Mouse (Mus musculus): ENCODE measurements around the gene Gldc. TPM values are rescaled to one million over a fixed set of nuclear protein-coding genes. Genes with fewer than 3 reads are reported as not detected.

The Gldc gene
- total RNA-seq, 2 experiments from 2014 or later: 21.8 to 22.1 TPM

DNA sequence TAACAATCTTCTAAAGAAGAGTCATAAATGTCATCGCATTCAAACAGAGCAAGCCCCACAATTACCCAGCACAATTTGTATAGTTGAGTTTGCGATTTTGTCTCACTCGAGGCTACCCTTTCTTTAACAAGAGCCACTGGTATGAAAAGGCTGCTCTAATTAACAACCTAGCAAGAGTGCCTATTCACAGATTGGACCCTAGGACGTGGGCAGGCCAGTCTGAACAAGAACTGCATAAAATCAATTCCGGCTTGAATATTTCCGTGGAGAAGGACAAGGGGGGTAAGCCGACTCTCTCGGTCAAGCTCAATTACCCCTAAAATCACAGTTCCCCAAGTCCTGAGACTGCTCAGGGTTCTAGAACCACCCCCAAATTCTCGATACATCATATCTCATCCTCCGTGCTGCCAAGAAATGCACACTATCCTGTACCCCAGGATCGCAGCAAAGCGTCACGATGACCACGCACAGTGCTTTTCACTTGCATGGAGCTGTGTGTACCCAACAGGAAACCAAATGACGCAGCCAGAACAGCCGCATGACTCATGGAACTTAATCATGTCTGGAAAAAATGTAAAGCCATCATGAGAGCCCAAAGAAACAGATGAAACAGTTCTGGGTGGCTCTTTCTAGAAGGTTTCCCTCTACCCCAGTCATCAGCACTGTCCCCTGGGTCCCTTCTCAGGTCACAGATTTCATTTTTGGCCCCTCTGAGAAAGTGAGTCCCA, 62.1 kb downstream of the Gldc start:
- intact Hi-C loops (cut with DNase I): no loop called here
- DNase-seq (ENCODE audit: low spot score in 2 of 2): peak in 1 of 2 experiments; percentile 67

DNA sequence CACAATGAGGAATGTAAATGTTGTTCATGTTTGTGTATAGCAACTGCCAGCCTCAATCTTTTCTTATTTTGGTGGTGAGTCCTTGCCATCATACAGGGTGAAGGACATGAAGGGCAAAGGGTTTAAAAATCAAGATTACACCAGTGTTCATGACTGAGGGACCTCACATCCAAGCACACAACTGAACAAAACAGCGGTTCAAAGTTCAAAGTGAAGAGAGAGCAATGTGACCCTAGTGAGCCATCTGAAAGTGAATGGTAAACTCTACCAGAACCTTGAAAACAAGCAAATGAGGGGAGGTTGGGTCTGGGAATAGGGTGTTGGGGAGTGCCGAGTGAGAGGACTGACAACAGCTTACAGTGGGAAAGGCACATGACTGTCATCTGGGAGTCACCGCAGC, 63.8 kb downstream of the Gldc start:
- DNase-seq (ENCODE audit: low spot score in 2 of 2): no peak
- intact Hi-C loops (cut with DNase I): no loop called here

DNA sequence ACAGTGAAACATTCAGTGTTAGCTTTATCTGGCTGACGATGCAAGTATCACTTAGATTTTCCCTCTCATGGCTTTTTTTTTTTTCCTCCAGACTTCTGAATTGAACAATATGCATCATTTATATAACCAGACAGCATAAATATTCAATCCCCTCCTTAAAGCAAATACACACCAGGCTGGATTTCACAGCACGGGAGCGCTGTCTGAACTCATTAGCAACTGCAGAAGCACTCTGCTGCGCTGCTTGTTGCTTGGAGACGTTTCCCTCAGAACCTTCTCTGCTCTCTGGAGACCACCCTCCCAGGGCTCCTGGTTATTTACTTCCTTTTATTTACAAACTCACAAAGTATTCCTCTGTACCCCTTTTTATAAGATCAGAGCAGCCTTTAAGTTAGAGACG, 66.1 kb downstream of the Gldc start:
- intact Hi-C loops (cut with DNase I): no loop called here
- peak in 1 of 2 experiments; percentile 40 for DNase-seq (ENCODE audit: low spot score in 2 of 2)

- intact Hi-C loops (cut with DNase I): no loop called here
Observed at GRCm38 (mm10) chr19:30108616-30109015, 66.6 kb downstream of the Gldc start.

DNA sequence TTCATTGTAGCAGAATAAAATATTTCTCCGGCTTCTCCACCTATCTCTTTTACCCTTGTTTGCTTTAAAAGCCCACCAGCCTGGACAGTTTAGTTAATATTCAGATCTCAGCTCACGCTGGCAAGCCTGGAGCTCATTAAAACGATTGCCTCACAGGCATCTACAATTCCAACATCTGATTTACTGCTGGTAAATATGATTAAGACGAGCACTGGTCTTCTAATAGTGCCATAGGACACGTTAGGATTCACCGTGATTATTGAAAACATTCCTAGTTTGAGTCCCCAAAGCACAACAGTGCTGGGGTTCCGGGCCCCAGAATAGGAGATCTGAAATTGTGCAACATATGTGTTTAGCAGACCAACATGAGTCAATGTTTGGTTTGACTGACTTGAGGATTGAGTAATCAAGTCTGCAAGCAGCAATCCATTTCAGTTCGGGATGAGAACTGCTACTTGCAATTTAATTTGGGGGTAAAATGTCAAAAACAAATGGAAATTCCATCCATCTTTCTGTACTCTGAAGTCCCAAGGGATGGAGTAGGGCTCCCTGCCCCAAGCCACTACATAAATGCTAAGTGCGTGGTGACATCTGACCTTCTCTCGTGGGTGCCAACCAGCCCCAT, 67.9 kb downstream of the Gldc start:
- no peak for DNase-seq (ENCODE audit: low spot score in 2 of 2)
- intact Hi-C loops (cut with DNase I): no loop called here

More at GRCm38 (mm10) chr19:30108616-30109015, 66.6 kb downstream of the Gldc start:
- DNase-seq (ENCODE audit: low spot score in 2 of 2): no peak

- intact Hi-C loops (cut with DNase I): no loop called here
- no peak for DNase-seq (ENCODE audit: low spot score in 2 of 2)
Observed at GRCm38 (mm10) chr19:30105045-30105842, 70.0 kb downstream of the Gldc start.

- no peak for DNase-seq (ENCODE audit: low spot score in 2 of 2)
- intact Hi-C loops (cut with DNase I): no loop called here
Observed at GRCm38 (mm10) chr19:30102620-30103019, 72.6 kb downstream of the Gldc start.

GRCm38 (mm10) chr19:30100571-30100970, 74.7 kb downstream of the Gldc start:
- intact Hi-C loops (cut with DNase I): no loop called here

GRCm38 (mm10) chr19:30097039-30097438, 78.2 kb downstream of the Gldc start:
- intact Hi-C loops (cut with DNase I): no loop called here
- DNase-seq (ENCODE audit: low spot score in 2 of 2): no peak

More at GRCm38 (mm10) chr19:30100571-30100970, 74.7 kb downstream of the Gldc start:
- no peak for DNase-seq (ENCODE audit: low spot score in 2 of 2)

DNA sequence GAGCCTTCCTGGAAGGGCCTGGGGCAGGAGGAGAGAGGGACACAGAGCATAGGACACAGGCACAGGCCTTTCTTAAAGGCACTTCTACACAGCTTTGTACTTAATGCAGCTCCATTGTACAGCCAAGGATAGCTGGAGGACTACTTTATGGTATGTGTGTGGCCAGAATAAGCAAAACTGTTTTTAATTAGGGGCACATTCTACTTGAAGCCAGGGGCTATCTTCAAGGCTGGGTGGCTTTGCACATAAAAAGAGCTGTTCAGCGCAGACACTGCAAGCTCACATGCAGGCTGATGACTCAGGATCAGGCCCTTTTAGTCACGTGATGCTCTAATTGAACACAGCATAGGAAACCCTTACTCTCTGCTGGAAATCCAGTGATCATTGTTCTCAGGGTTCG, 79.0 kb downstream of the Gldc start:
- intact Hi-C loops (cut with DNase I): no loop called here
- no peak for DNase-seq (ENCODE audit: low spot score in 2 of 2)

DNA sequence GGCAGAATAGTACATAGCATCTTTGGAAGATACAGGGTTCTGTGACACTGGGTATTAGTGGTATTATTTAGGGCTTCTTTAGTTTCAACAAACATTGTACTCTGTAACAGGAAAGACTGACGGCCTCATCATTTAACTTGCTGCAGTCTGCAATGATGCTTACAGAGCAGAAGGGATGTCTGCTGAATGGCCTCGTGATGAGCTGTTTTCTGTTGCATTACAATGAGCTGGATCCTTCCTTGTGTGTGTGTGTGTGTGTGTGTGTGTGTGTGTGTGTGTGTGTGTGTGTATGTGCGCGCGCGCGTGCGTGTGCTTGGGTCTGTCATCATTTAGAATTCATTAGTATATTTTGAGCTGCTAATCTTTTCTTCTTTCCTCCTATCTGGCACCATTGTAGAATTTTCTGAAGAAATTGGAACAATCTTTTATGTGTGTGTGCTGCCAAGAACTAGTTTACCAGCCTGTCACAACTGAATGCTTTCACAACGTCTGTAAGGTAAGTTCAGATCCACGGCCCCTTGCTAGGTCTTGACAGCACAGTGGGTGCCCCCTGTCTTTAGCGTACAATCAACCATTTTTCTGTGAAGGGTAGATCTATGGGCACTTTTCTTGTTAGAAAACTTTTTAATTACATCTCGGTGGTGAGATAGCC, 83.5 kb downstream of the Gldc start:
- DNase-seq (ENCODE audit: low spot score in 2 of 2): no peak
- intact Hi-C loops (cut with DNase I): no loop called here

- no peak for DNase-seq (ENCODE audit: low spot score in 2 of 2)
- intact Hi-C loops (cut with DNase I): no loop called here
Observed at GRCm38 (mm10) chr19:30090163-30090562, 85.1 kb downstream of the Gldc start.

- intact Hi-C loops (cut with DNase I): no loop called here
- DNase-seq (ENCODE audit: low spot score in 2 of 2): peak; percentile 48 to 56
Observed at GRCm38 (mm10) chr19:30065797-30066196, 109.4 kb downstream of the Gldc start.

DNA sequence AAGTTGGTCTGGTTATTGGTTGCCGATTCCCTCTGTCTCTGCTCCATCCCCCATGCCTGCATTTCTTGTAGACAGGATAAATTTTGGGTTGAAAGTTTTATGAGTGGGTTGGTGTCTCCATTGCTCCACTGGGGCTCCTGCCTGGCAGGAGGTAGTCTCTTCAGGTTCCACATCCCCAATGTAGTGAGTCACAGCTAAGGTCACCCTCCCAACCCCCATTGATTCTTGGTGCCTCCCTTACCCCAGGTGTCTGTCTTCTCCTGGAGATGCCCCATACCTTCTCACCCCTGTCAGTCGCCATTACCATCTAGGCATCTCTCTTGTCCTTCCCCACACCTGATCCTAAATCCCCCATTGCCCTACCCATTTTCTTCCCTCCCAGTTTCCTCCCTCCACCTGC, 121.0 kb downstream of the Gldc start:
- no peak for DNase-seq (ENCODE audit: low spot score in 2 of 2)
- intact Hi-C loops (cut with DNase I): no loop called here

DNA sequence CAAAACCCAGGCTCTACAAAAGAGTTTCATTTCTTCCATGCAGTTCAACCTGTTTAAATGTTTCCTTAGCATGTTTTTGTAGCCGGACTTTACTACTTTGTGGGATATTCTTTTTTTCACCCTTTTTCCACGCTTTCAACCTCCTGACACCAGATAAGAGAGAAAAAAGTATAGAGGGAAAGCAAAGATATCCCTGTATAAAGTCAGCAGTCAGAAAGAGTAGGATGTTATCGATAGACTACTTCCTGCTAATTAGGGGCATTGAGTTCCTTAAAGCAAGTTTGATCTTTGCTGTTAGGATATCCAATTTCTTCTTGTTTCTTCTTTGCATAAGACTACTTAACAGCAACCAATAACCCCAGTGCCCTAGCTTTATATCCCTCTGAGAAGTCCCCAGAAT, 123.8 kb downstream of the Gldc start:
- intact Hi-C loops (cut with DNase I): no loop called here
- no peak for DNase-seq (ENCODE audit: low spot score in 2 of 2)

DNA sequence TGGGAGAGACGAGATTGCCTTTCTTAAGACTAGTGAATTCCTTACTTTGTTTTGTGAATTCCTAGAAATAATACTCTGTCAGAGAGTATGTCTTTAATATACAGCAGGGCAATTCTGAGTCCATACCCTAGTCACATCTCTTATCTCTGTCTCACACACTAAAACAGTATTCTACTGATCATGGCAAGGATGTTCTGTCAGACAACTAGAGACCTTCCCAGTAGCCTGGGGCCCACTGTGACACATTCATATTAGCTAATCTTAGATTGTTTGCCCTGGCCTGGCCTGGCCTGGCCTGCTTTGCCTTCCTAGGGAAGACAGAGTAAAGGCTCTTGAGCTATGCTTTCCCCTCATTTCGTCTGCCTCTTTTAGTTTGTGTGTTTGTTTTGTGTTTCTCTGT, 124.6 kb downstream of the Gldc start:
- DNase-seq (ENCODE audit: low spot score in 2 of 2): no peak
- intact Hi-C loops (cut with DNase I): no loop called here
